9 mouse cellular contexts compared by ENCODE assay signal in genomic region chr13:34857526-34857925, GRCm38 (mm10). TPM values are rescaled to one million over a fixed set of nuclear protein-coding genes. Genes with fewer than 3 reads are reported as not detected.
DNase-seq lines count a peak whose midpoint lies in the region; ATAC-seq and TF ChIP-seq lines count a peak whose summit lies in the region.
"Had no signal": no experiment of that assay in that cellular context is flagged by ENCODE, and none has a peak within 500 bp of the region (broad histone marks: within the 10 kb centered on the region; RNA-seq: fewer than 3 reads in every experiment).

No protein-coding gene starts in this region.

- no peak overlapping the region for H3K27ac ChIP-seq in intestine, postnatal 0 days (ENCODE audit: low read depth, low read length)
- no peak overlapping the region for H3K27ac ChIP-seq in intestine, embryonic 15.5 days
- no peak overlapping the region for H3K27ac ChIP-seq in hindbrain, embryonic 16.5 days (ENCODE audit: low read depth, low read length)

- H3K27me3 ChIP-seq in intestine, postnatal 0 days (replicated peaks; ENCODE audit: control insufficient read depth, insufficient read depth, low read length): no peaks in the 10 kb centered on the region
- H3K27me3 ChIP-seq in intestine, embryonic 15.5 days (replicated peaks): no peaks in the 10 kb centered on the region
- no peaks in the 10 kb centered on the region for H3K27me3 ChIP-seq in hindbrain, embryonic 16.5 days (replicated peaks; ENCODE audit: control insufficient read depth, insufficient read depth, low read length)

- H3K36me3 ChIP-seq in intestine, postnatal 0 days (ENCODE audit: control insufficient read depth, insufficient read depth): no peaks in the 10 kb centered on the region
- H3K36me3 ChIP-seq in intestine, embryonic 15.5 days: no peaks in the 10 kb centered on the region
- H3K36me3 ChIP-seq in hindbrain, embryonic 16.5 days (ENCODE audit: control insufficient read depth, insufficient read depth, low read length): no peaks in the 10 kb centered on the region

- DNase-seq in 416B (ENCODE audit: low read depth) (peak; percentile 60), NIH3T3 (ENCODE audit: low read depth) (peak; percentile 54)
- peak; percentile 78 for DNase-seq in lung, postnatal 36 days
- no peak for DNase-seq in right cerebral cortex, postnatal 14 days

- TF ChIP-seq CTCF in intestine, postnatal 0 days (IDR thresholded peaks at IDR 0.05; ENCODE audit: low read depth): peak; percentile 64

- H3K4me2 ChIP-seq in intestine, postnatal 0 days (replicated peaks; ENCODE audit: low read depth): no peak overlapping the region
- H3K4me2 ChIP-seq in intestine, embryonic 15.5 days (replicated peaks): no peak overlapping the region
- H3K4me2 ChIP-seq in hindbrain, embryonic 16.5 days (ENCODE audit: low read length): no peak overlapping the region

- no peak overlapping the region for H3K4me3 ChIP-seq in intestine, postnatal 0 days (ENCODE audit: low read depth, low read length)
- no peak overlapping the region for H3K4me3 ChIP-seq in intestine, embryonic 15.5 days (replicated peaks)
- H3K4me3 ChIP-seq in hindbrain, embryonic 16.5 days (ENCODE audit: low read length): no peak overlapping the region
- H3K4me3 ChIP-seq: myocyte had no signal

- no peak for ATAC-seq in intestine, postnatal 0 days
- ATAC-seq in intestine, embryonic 15.5 days: no peak
- ATAC-seq in erythroblast, adult 5-6 weeks (replicated peaks; ENCODE audit: low FRiP score, poor library complexity, severe bottlenecking): peak; percentile 60; the same call in 1 of the 2 replicates
- ATAC-seq in hindbrain, embryonic 16.5 days: no peak

- WGBS in intestine, postnatal 0 days: 32% methylated on average over 2 of the region's 2 CpGs
- 28% methylated on average over 2 of the region's 2 CpGs for WGBS in intestine, embryonic 15.5 days
- WGBS in hindbrain, embryonic 16.5 days: 31% methylated on average over 2 of the region's 2 CpGs

- H3K4me1 ChIP-seq in intestine, postnatal 0 days (replicated peaks; ENCODE audit: control insufficient read depth, insufficient read depth, low read length): no peaks in the 10 kb centered on the region
- H3K4me1 ChIP-seq in intestine, embryonic 15.5 days (replicated peaks): no peaks in the 10 kb centered on the region
- H3K4me1 ChIP-seq in hindbrain, embryonic 16.5 days (ENCODE audit: control insufficient read depth, insufficient read depth, low read depth, low read length): no peaks in the 10 kb centered on the region

- no peak overlapping the region for H3K9ac ChIP-seq in intestine, postnatal 0 days (ENCODE audit: low read depth, low read length)
- no peak overlapping the region for H3K9ac ChIP-seq in intestine, embryonic 15.5 days
- H3K9ac ChIP-seq in hindbrain, embryonic 16.5 days (ENCODE audit: low read depth, low read length): no peak overlapping the region

- H3K9me3 ChIP-seq in intestine, postnatal 0 days (ENCODE audit: control insufficient read depth): peaks cover 27% of the 10 kb centered on the region
- H3K9me3 ChIP-seq in intestine, embryonic 15.5 days: no peaks in the 10 kb centered on the region; the same call in 1 of the 2 replicates
- H3K9me3 ChIP-seq in hindbrain, embryonic 16.5 days (ENCODE audit: control insufficient read depth, low read length): peaks cover 21% of the 10 kb centered on the region

RNA-seq across cellular contexts. Expression of gene Prpf4b, which starts 17.6 kb away (rescaled TPM):
- 44.2 and 51.2 TPM in 2 replicates for polyA plus RNA-seq in intestine, postnatal 0 days (2015; fragmentation: Nextera tagmentation; extraction: Ambion mirVana)
- polyA plus RNA-seq in intestine, embryonic 15.5 days (2015; fragmentation: Nextera tagmentation; extraction: Ambion mirVana): 58.9 and 75.6 TPM in 2 replicates
- 90.7 and 111 TPM in 2 replicates for total RNA-seq in erythroblast, adult 5-6 weeks (2015; ENCODE audit: low replicate concordance)
- total RNA-seq in erythroblast, adult 5-6 weeks (2017; ENCODE audit: low replicate concordance): 97.2 and 110 TPM in 2 replicates
- polyA plus RNA-seq in hindbrain, embryonic 16.5 days (2015; fragmentation: Nextera tagmentation; extraction: Ambion mirVana): 51.4 and 54.6 TPM in 2 replicates
